Mouse (Mus musculus) left cerebral cortex, adult 2 months (tissue): ENCODE results near the gene Cacna1f. TPM values are rescaled to one million over a fixed set of nuclear protein-coding genes. Genes with fewer than 3 reads are reported as not detected.

Experiments used
- DNase-seq, 2 experiments: peaks; one replicate each; pipeline ENCODE4 v3.0.0; 2021 to 2022; ENCODE audit warnings: low spot score in 2 of 2, mixed read lengths in 1 of 2; ENCODE audit errors: extremely low spot score in 1 of 2
- H3K27ac ChIP-seq: fragments of 200-600 bp; 2 replicates; pipeline ENCODE4 v1.8.1; 2022
- H3K4me3 ChIP-seq: fragments of 200-600 bp; 2 replicates; pipeline ENCODE4 v1.8.1; 2022
- CTCF ChIP-seq: fragments of 200-600 bp; IDR thresholded peaks from 2 replicates; pipeline ENCODE4 v1.8.1; 2022; ENCODE audit warnings: antibody characterized with exemption, mild to moderate bottlenecking, moderate library complexity
- intact Hi-C: fragments of 180-260 bp; cut with DNase I; formaldehyde crosslinking; loops from one replicate; pipeline ENCODE4 v1.15.1; 2025
- total RNA-seq, 2 experiments: library from RNA; stranded (reverse); gene quantifications; 2 replicates each; pipeline ENCODE4 v1.2.3; 2021

Gene Cacna1f
- total RNA-seq, 2 experiments from 2014 or later = 0.19 to 0.27 TPM

DNA sequence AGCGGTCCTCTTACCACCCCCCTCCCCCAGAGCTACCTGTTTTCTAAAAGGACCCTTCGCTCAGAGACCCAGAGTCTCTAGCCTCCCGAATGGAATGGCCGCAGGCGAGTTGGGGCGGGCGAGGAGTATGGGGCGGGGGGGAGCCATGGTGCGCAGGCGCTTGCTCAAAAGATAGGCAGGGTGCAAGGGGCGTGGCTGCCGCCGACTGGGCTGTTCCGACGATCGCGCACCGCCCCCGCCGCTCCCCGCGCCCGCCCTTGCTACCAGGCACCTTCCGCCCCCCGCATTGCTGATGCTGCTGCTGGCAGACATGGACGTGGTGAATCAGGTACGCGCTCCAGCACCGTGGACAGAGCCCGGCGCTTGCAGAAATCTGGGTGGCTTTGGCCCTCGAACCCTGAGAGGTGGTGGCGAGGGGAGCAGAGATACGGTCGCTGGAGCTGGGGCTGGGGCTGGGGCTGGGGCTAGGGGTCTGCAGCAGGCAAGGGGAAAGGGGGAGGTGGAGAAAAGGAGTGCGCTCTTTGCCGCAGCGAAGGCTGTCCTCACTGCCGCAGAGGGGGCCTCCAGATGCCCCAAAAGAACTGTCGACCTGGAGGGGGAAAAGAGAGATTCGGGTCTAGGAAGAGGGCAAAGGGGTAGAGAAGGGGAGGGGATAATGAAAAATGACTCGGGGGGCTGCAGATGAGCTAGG is 31.7 kb downstream of the Cacna1f start, which contains the start of gene Syp:
Gene Syp (plus strand): TSS at position 71 of the 691 bp plus-strand sequence.
- no peak for TF ChIP-seq CTCF
- peak within 1 kb of the TSS; percentile 51 for H3K4me3 ChIP-seq
- DNase-seq = peak; percentile 87 to 89
- H3K27ac ChIP-seq = peak within 1 kb of the TSS; percentile 89
- intact Hi-C loops = loop anchor here (2.0 to 10.0 kb wide), 2 partner anchors 64 to 324 kb away; partner anchors contain the start of genes Clcn5 and Ppp1r3f

DNA sequence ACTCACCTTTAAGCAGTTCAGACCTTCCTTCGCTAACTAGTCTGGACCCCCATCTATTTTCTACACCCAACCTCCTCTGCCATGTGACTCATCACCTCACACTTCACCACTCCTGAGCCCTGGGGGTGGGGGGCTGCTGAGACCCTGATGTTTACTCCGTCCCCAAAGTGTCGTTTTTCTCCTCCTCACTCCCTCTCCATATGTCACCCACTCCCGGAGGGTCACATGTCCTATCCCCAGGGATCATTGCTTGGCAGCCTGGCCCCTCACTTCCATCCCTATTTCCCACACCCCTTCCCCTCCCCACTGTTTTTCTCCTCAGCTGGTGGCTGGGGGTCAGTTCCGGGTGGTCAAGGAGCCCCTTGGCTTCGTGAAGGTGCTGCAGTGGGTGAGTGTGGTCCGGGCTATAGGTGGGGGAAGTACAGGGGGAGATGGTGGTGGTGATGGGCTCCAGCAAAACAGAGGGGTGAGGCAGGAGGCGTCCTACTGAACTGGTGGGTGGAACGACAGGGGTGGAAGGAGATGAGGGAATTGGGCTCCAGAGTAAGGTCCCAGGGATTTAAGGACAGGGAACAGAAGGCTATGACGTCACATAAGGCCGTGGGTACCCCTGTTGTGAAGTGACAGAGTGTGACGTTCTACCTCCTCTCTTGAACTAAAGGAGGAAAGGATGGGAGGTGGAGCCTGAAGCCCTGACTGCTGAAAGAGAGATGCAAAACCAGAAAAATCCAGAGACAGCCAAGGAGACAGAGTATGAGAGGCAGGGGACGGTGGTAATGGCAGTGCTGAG is 32.8 kb downstream of the Cacna1f start:
- no peak for DNase-seq
- TF ChIP-seq CTCF = no peak
- peak overlapping the region; percentile 89 for H3K27ac ChIP-seq
- peak overlapping the region; percentile 51 for H3K4me3 ChIP-seq
- intact Hi-C loops = loop anchor here (2.0 to 10.0 kb wide), 3 partner anchors 32 to 325 kb away; partner anchors contain the start of genes Cacna1f, Ccdc22, Clcn5 and Ppp1r3f

DNA sequence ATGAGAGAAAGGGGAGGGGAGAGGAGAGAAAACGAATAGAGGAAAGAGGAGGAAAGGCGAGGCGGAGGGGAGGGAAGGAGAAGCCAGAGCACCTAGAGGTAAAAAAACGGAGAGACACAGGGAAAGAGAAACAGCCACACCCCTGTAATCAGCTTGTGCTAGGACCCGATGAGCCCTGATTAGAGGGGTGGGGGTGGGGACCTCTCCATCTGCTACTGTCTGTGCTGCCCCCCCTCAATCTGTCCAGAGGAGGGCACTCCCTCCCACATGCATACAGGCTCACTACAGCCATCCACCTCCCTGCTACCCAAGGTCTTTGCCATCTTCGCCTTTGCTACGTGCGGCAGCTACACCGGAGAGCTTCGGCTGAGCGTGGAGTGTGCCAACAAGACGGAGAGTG is 33.9 kb downstream of the Cacna1f start:
- Histone ChIP-seq H3K27ac (no peak overlapping the region), H3K4me3 (peak overlapping the region; percentile 34)
- intact Hi-C loops = loop anchor here (5.0 kb wide), 1 partner anchor 33 kb away; the partner anchor contains the start of genes Cacna1f and Ccdc22
- no peak for TF ChIP-seq CTCF
- DNase-seq = no peak

DNA sequence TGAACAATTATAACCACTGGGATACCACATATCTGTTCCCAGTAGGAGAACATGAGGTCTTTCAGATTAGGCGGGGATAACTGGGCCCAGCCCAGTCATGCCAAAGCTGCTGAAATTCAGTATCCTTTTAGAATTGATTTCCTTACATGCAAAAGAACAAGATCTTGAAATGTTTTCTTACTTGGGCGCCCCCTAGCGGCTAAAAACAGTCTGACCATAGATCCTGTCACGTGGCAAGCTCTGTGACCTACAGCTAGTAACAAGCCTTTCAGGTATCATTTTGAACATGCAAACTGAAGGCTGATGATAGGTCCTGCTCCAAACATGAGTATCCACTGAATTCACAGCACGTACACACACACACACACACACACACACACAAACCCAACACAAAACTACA is 38.5 kb downstream of the Cacna1f start:
- DNase-seq = peak; percentile 70 to 78
- Histone ChIP-seq H3K4me3 (no peak overlapping the region), H3K27ac (no peak overlapping the region)
- TF ChIP-seq CTCF = peak; percentile 72
- intact Hi-C loops = loop anchor here (2.0 to 5.0 kb wide), 2 partner anchors 171 to 223 kb away; no protein-coding TSS in a partner anchor

DNA sequence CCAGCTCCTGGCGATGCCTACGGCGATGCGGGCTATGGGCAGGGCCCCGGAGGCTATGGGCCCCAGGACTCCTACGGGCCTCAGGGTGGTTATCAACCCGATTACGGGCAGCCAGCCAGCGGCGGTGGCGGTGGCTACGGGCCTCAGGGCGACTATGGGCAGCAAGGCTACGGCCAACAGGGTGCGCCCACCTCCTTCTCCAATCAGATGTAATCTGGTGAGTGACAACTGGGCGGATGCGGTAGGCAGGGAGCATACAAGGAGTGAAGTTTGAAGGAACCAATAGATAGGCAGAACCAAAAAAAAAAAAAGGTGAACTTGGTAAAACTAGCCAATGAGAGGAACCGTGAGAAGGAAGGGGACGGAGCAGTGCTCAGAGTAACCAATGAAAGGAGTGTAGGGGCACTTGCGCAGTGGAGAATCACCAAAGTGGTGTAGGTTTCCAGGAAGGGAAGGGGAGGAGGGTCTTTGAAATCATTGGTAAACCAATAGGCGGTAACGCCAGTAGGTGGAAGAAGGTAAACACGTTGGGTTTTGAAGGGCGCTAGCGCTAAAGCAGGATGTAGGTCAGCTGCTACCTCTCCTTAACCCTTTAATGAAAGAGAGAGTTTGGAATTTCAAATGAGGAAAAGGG is 41.9 kb downstream of the Cacna1f start:
- H3K4me3 ChIP-seq = peak overlapping the region; percentile 41
- peak; percentile 2; the same call in 1 of the 2 replicates for TF ChIP-seq CTCF
- H3K27ac ChIP-seq = peak overlapping the region; percentile 77
- peak in 1 of 2 experiments; percentile 72 for DNase-seq
- intact Hi-C loops = loop anchor here (5.0 kb wide), 1 partner anchor 226 kb away; no protein-coding TSS in a partner anchor

DNA sequence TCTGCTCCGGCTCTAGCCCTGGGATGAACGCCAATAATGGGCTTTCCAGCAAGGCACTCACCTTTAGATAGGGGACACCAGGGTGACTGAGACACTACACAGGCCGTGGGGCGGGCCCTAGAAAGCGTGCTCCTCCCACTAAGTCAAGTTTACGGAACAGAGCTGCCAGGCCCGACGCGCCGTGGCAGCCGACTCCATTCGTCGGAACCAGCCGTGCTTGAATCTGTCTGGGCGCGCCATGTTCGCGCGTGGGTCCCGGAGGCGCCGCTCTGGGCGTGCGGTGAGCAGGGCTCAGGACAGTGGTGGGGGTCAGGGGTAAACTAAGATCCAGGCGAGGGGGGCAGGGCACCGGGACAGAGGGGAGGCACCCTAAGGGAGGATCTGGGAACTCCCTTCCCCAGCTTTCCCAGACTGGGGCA is 50.3 kb downstream of the Cacna1f start, which contains the start of gene Prickle3:
Gene Prickle3 (plus strand): TSS at position 40 of the 419 bp plus-strand sequence.
- peak within 1 kb of the TSS; percentile 26 for H3K4me3 ChIP-seq
- no peak for DNase-seq
- intact Hi-C loops = no loop called here
- peak within 1 kb of the TSS; percentile 19; the same call in 1 of the 2 replicates for H3K27ac ChIP-seq
- TF ChIP-seq CTCF = no peak

DNA sequence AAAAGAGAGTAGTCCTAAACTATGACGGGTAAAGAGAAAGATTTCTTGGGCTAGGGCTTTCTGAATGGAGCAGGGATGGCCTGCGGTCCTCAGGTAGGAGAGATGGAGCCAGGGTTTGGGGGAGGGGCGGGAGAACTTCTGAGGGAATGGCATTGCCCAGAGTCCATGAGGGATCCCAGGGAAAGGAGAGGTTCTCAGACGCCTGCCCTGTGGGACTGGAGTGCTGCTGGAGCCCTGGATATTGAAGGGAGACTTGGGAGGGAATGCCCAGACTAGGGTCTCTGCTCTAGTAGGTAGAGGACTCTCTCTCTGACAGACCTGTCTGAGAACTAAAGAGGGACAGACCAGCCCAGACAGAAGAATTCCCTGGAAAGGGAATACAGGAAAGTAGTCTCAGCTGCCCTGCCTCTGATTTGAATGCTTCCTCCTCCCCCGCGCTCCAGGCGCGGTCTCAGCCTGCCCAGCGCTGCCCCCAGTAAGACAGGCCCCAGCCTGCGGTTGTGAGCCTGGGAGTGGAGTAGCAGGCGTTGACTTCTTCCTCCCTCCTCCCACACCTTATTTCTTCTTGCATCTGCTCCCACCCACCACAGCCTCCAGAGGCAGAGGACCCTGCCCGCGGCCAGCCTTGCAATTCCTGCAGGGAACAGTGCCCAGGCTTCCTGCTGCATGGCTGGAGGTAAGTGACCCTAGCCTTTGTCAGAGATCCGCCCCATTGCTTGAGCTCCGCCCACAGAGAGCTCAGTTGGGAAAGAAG is 51.3 kb downstream of the Cacna1f start:
- Histone ChIP-seq H3K4me3 (no peak overlapping the region), H3K27ac (no peak overlapping the region)
- TF ChIP-seq CTCF = no peak
- intact Hi-C loops = no loop called here
- DNase-seq = no peak

DNA sequence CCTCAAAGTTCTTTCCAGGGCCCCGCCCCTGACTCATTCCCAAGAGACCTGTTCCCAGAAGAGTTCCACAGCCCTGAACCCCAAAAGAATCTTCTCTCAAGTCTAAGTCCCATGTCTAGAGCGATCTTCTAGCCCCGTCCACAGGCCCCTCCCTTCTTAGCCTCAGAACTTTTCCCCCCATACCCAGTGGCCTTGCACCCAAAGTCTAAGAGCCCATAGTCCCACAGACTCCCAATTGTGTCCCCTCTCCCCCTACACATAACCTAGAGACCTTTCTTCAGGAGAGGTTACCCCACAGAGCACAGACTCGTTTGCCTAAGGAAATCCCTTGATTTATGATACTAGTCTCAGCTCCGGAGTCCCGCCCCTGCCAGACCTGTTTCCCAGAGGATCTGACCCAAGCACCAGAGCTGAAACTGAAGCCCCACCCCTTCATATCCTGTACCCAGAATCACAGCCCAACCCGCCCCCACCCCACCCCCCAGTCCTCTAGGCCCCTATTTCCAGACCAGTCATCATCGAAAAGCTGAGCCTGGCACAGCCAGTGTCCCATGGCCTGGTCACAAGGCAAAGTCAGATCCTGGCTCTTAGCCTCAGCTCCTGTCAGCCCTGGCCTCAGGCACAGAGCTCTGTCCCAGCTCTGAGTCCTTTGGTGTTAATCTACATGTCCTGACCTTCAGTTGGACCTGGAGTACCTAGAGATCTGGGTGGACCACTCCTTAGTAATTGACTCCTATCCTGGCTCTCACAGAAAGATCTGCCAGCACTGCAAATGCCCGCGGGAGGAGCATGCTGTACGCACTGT is 52.1 kb downstream of the Cacna1f start:
- no peak for TF ChIP-seq CTCF
- intact Hi-C loops = no loop called here
- H3K4me3 ChIP-seq = no peak overlapping the region
- no peak for DNase-seq
- no peak overlapping the region for H3K27ac ChIP-seq

DNA sequence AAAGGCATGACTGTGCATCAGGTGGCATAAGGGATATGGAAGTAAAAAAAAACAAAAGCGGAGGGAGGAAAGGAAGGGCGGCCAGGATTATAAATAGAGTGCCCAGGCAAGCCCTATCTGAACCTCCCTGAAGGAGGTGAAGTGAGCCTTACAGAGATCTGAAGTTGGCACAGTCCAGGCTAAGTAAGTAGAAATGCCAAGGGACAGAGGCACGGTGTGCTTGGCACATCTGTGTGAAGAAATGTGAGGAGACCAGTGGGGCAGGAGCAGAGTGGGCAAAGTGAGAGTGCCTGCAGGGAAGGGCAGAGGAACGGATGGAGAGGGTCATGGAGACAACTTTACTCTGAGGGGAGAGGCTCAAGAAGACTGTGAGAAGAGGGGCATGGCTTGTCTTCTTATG is 54.2 kb downstream of the Cacna1f start:
- DNase-seq = no peak
- no peak overlapping the region for H3K27ac ChIP-seq
- TF ChIP-seq CTCF = no peak
- H3K4me3 ChIP-seq = no peak overlapping the region
- intact Hi-C loops = no loop called here

DNA sequence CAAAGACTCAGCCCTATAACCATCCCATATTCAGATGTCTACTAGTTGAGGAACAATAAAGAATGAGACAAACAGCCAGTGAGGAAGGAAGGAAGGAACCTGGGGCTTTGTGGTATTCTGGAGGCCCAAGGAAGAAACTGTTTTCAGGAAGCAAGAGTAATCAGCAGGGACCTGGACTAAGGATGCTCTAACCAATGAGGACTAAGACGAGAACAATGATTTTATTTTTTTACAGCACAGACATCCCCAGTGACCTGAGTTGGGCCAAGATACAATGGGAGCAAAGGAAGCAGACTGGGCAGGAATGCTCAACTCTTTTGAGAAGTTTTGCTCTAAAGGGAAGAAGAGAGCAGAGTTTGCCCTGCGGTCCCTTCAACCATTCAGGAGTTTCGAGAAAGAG is 56.1 kb downstream of the Cacna1f start:
- intact Hi-C loops = no loop called here
- no peak overlapping the region for H3K4me3 ChIP-seq
- no peak for TF ChIP-seq CTCF
- no peak overlapping the region for H3K27ac ChIP-seq
- no peak for DNase-seq
